In the genomic region with DNA sequence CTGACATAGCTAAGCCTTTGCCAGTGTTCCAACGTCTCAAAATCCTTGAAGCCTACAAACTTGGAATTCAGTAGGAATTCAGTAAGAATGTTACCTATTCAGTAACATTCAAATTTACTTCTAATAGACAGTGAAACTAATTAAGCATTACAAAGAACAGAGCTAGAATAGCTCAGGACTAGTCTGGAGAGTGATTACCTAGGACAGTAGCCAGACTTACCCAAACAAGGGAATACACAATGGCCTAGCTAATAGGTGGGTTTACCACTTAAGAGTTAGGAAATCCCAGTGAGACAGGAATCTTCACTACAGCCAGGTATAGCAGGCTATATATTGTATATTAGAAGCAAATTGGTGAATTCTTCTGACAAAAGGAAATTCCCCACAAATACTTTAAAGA, we compare ENCODE assay signal across 3 mouse cellular contexts.
DNase-seq lines count a peak whose midpoint lies in the region.

No protein-coding gene starts in this region.

- DNase-seq in ES-CJ7 (ENCODE audit: low read depth, low spot score) (peak; percentile 73), R1 (ENCODE audit: low read depth, low spot score) (peak; percentile 84), ZHBTc4 (ENCODE audit: low read depth, low spot score) (peak; percentile 80)
